Mouse (Mus musculus): Measurements from ENCODE around the gene Slc17a7. TPM values are rescaled to one million over a fixed set of nuclear protein-coding genes. Genes with fewer than 3 reads are reported as not detected.
"Not testable (repeated sequence)": the region's sequence is repeated elsewhere in the genome, so short reads cannot be mapped to it uniquely, and the experiment has no call there.

Slc17a7 gene
- total and polyA plus RNA-seq, 3 experiments, result 0.11 to 0.35 (median 0.14) TPM

GRCm38 (mm10) chr7:45133446-45134159 is 30.1 kb upstream of the Slc17a7 start:
- DNase-seq, result no peak

- DNase-seq, result no peak
These were observed 29.2 kb upstream of the Slc17a7 start for GRCm38 (mm10) chr7:45134544-45135026.

- no peak for DNase-seq
These were observed 28.4 kb upstream of the Slc17a7 start for GRCm38 (mm10) chr7:45135370-45135769.

- peak; percentile 96 for DNase-seq
These were observed 27.7 kb upstream of the Slc17a7 start, which contains the start of the genes Gm45713 and Flt3l for GRCm38 (mm10) chr7:45135993-45136567. TSS of gene Gm45713 (minus strand) at chr7:45136231. TSS of gene Flt3l (minus strand) at chr7:45136432.

- DNase-seq, result no peak
These were observed 26.4 kb upstream of the Slc17a7 start for GRCm38 (mm10) chr7:45137171-45138006.

- DNase-seq, result no peak
These were observed 25.3 kb upstream of the Slc17a7 start for GRCm38 (mm10) chr7:45138403-45138802.

GRCm38 (mm10) chr7:45139904-45140723 is 23.6 kb upstream of the Slc17a7 start:
- peak; percentile 78 for DNase-seq

GRCm38 (mm10) chr7:45141319-45141718 is 22.4 kb upstream of the Slc17a7 start:
- DNase-seq, result no peak

- no peak for DNase-seq
These were observed 21.8 kb upstream of the Slc17a7 start for GRCm38 (mm10) chr7:45141914-45142313.

- DNase-seq, result no peak
These were observed 19.2 kb upstream of the Slc17a7 start for GRCm38 (mm10) chr7:45144368-45145174.

GRCm38 (mm10) chr7:45145460-45145859 is 18.3 kb upstream of the Slc17a7 start:
- no peak for DNase-seq

- no peak for DNase-seq
These were observed 16.5 kb upstream of the Slc17a7 start for GRCm38 (mm10) chr7:45147267-45147666.

GRCm38 (mm10) chr7:45147899-45148298 is 15.8 kb upstream of the Slc17a7 start:
- no peak for DNase-seq

- no peak for DNase-seq
These were observed 15.1 kb upstream of the Slc17a7 start for GRCm38 (mm10) chr7:45148534-45149098.

GRCm38 (mm10) chr7:45149545-45149944 is 14.2 kb upstream of the Slc17a7 start:
- no peak for DNase-seq

GRCm38 (mm10) chr7:45150321-45150720 is 13.4 kb upstream of the Slc17a7 start:
- no peak for DNase-seq

GRCm38 (mm10) chr7:45151303-45151702 is 12.4 kb upstream of the Slc17a7 start:
- no peak for DNase-seq

- DNase-seq, result not testable (repeated sequence)
These were observed 10.7 kb upstream of the Slc17a7 start for GRCm38 (mm10) chr7:45153052-45153451.

GRCm38 (mm10) chr7:45153586-45153985 is 10.2 kb upstream of the Slc17a7 start:
- DNase-seq, result no peak

All from adrenal gland, adult 2 months (tissue).